Mouse (Mus musculus): ENCODE measurements around the gene Nhp2.
A peak's percentile ranks its signal among the peaks of the same experiment; 100 is the strongest.

Gene Nhp2

DNA sequence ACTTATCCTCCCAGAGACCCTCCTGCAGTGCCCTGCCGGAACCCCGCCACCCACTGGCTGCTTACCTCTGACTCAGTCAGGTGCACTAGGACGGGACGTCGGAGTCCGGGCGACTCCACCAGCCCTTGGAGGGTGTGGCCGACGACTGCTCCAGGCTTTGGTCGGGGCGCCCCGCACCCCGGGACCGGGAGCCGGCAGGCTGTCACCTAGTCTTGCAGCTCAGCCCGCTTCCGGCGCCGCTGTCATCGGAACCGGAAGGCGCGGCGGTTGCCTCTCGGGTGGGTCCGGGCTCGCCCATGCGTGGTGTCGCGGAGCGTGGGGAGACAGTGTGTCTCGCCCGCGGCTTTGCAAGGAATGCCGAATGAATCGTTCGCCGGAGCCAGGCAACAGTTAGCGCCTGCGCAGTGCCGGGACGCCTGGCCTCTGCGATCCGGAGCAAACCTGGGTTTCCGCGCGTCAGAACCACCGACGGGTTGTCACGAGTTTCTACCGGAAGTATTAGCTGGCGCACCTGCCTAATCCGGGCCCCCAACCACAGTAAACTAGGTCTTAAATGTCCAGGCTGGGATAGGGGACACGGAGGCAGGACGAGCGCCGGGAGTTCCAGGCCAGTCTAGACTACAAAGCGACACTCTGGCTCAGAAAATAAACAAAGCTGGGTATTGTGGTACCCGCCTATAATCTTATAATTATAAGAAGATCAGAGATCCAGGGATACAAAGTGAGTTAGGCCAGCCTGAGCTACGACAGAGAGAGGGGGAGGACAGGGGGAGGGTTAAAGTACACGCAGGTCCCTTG is 16.2 kb downstream of the Nhp2 start, which contains the start of gene Rmnd5b:
Rmnd5b (minus strand) TSS at position 372 of the 798 bp plus-strand sequence.
- peak; percentile 95 to 97 for DNase-seq (ENCODE audit: low spot score in 2 of 2)

DNA sequence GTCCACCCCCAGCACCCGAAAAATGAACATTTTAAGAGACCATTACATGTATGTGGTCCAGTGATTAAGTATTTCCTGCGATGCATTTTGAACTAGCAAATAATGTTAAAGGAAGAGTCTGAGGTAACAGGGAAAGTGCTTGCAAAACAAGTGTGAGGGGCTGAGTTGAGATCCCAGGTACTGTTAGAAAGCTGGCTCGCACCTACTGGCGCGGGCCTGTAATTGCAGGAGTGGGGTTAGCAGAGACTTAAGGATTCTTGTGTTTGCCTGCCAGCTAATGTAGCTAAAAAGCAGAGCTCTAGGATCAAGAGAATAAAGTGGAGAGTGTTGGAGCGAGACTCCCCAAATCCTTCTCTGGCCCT is 16.8 kb downstream of the Nhp2 start:
- peak; percentile 60 to 69 for DNase-seq (ENCODE audit: low spot score in 2 of 2)

DNA sequence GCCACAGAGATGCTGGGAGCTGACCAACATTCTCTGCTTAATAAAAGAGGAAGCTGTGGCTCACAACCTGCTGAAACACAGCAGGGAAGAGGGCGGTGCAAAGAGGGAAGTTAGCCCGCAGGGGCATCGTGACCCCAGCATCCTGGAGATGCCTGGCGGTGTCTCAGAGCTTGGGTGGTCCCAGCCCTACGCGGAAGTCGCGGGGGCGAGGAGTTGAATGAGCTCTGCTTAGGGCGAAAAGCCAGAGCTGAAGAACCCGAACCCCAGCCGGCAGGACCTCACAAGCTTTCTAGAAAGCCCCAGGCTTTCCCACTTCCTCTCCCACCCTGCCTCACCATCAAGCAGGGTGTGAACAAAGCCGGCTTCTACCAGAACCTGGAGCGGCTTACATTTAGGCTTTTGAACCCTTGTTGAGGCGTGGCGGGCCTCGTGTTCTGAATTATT is 18.5 kb downstream of the Nhp2 start:
- DNase-seq (ENCODE audit: low spot score in 2 of 2), result no peak

DNA sequence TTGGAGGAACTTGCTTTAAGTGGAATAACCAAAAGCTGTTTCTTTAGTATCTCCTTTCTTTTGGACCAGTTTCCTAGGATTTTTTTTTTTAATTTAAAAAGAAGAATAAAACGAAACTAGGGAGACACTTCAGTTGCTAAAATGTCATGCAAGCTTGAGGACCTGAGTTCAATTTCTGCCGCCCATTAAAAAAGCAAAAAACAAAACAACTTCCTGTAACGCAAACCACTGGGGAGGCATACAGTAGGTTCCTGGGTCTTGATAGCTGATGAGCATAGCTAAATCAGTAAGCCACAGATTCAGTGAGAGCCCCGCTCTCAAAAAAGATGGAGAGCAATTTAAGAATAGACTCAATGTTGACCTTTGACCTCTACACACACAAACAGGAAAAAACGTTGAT is 19.0 kb downstream of the Nhp2 start:
- DNase-seq (ENCODE audit: low spot score in 2 of 2), result no peak

DNA sequence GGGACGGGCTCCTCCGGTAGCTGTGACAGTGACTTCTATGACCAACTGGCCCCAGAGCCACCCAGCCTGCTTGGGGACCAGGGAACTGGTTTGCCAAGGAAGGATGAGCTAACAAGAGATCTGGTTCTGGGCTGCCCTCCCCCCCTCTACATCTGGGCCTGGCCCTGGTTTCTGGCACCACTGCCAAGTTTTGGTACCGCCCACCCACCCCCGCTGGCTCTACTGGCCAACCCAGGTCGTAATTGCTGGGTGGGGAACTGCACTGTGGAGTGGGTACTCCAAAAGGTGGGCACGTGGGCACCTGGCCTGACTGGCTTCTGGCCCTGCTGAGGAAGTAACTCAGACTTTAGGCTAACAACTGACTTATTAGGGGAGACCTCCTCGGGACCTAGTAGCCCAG is 21.2 kb downstream of the Nhp2 start:
- DNase-seq (ENCODE audit: low spot score in 2 of 2), result no peak

DNA sequence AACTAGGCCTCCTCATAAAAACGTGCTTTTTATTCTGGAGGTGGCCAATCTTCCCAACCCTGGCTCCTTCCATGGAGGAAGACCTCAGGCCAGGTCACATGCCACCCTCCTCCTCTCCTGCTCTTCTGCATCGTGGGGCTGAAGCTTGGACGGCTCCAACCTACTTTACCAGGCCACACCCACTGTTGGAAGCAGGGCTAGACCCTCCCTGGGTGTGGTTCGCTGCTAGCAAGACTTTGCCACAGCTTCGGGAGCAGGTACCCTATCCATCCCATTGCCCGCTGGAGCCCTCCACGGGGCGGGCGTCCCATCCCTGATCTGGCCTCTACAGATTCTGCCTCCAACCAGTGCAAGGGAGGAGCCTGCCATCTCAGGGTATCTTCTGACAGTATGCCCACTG is 23.7 kb downstream of the Nhp2 start:
- no peak for DNase-seq (ENCODE audit: low spot score in 2 of 2)

DNA sequence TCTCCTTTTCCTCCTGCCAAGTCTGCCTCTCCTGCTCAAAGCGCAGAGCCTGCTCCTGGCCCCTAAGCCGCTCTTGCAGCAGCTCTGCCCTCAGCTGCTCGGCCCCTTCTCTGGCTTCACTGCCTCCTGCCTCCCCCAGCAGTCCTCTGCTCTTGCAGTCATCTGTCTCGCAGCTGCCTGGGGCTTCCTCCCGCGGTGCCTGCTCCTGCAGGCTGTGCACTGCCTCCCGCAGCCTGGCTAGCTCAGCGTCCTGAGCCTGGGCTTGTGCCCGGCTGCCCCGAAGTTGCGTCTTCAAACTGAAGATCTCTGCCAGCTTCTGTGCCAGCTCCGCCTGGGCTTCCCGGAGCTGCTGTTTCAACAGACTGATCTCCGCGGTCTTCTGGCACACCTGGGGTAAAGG is 24.2 kb downstream of the Nhp2 start:
- DNase-seq (ENCODE audit: low spot score in 2 of 2), result no peak

DNA sequence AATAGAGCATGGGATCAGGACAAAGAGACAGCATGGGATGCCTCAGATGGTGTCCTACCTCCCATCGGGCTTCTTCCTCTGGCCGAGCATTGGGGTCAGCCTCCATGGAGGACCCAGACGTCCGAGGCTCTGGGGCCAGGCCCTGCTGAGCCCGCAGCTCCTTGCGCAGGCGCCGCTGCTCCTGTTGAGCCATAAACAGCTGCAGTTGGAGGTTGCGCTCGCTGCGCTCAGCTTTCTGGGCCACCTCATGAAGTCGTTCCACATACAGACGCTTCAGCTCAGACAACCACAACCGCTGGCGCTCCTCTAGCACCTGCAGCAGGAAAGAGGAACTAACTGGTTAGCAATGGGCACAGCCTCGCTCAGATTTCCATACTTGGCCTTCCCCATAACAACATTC is 24.7 kb downstream of the Nhp2 start:
- no peak for DNase-seq (ENCODE audit: low spot score in 2 of 2)

DNA sequence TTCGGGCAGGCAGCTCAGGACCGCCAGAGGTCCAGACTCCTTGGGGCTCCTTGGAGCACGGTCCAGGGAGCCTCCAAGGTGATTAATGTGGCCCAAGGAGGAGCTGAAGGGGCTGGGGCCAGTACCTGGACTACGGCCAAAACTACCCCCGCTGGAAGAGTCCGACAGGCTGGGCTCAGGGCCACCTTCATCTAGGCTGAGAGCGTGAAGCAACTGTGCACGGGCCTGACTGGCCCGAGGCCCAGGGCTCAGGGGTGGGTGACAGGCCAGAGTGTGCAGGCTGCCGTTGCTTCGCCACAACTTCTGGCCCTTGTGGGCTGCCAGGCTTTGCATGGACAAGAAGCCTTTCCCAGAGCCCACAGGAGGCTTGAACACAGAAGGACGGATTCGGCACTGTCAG is 25.8 kb downstream of the Nhp2 start:
- DNase-seq (ENCODE audit: low spot score in 2 of 2), result no peak

DNA sequence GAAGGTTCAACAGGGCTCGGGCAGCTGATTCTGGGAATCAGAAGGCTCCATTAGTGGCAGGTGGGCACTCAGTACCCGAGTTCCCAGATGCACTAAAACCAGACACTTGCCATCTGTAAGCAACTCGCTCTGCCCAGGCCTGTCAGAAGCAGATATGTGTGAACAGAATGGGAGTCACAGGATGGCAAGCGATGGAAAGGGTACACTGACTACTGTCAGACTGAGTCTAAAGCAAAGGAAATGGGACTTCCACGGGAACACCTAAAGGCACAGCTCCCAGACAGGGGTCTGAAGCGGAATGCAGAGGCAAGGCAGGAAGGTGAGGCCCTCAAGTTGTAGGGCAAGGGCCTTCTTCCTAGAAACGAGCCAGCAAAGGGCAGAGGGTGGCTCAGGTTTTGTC is 26.7 kb downstream of the Nhp2 start:
- no peak for DNase-seq (ENCODE audit: low spot score in 2 of 2)

DNA sequence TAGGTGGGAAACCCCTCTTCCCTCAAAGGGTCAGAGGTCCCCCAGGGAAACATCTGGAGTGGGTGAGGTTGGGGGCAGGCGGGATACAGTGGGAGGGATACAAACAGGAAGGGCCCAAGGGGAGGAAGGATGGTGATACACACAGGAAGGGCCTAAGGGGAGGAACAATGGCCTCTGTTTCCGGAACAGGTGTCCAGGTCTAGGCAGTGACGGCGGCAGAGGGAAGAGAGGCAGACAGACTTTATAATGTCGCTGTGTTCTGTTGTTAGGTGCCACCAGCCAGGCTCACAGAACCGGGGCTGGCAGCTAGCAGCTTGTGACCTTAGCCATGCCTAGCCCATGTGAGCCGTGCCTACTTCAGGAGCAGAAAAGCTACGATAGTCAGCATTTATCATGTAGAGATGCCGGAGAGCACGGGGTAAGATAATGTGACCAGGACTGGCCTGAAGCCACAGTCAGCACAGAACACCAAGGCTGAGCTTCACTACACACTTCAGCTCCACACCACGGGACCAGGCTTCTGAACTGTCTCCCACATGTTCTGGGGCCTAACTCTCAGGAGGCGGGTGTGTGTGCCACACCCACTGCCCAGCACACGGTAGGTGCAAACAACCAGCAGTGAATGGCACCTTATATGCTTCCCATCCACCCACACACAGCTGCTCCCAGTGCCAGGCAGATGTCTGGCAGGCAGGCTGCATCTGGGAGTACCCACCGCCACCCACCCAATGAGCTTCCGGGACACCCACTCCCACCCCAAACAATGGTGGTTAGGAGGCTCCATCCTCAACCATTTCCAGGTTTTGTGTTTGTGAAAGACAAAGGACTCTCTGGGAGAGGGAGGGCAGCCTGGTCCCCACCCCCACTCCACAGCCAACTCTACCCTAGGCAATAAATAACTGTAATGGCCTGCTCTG is 27.5 kb downstream of the Nhp2 start:
- DNase-seq (ENCODE audit: low spot score in 2 of 2), result peak in 1 of 2 experiments; percentile 43

DNA sequence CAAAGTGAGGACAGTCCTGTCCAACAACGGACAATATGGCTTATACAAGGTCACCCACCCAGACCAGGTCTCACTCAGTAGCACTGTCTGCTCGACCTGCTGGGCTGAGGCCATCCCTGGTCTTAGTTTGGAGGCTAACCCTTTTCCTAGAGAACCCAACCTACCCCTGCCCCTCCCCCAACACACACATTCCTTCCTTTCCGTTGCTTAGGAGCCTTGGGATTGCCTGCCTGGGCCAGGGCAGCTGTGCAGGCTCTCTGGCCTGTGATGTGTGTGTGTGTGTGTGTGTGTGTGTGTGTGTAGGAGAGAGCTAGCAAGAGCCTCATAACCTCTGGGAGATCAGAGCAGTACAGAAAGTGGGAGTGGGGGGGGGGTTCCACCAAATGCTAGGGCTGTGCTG is 29.0 kb downstream of the Nhp2 start:
- DNase-seq (ENCODE audit: low spot score in 2 of 2), result no peak

DNA sequence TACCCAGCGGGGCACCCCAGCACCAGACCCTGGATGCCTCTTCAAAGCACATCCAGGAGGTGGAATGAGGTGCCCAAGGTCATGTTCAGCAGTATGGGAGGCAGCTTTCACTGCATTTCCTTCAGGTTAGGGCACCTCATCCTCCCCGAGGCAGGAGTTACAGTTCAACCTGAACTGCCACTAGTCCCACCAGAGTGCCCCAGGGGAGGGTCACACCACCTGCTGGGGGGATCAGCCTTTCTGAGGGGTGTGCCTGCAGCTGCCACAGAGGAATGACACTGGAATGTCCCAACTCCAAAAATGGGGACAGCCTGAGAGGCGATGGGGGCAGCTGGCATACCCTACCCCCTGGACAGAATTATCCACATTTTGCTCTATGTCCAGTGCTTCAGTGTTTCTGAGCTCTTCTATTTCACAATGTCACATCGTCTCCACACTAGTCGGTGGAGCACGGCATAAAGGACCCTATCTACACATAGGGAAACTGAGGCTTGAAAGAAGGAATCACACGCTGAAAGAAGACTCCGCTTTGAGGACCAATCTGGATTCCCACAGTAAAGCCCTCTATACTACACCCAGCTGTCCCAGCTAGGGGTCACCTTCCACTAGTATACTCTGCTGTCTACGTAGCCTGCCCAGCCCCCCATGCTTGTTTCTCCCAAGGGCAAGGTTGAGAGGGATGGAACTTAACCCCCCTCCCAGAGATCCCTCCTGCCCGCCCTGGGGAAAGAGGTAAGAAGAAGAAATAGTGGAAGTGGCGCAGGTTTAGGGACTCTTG is 29.8 kb downstream of the Nhp2 start:
- no peak for DNase-seq (ENCODE audit: low spot score in 2 of 2)

DNA sequence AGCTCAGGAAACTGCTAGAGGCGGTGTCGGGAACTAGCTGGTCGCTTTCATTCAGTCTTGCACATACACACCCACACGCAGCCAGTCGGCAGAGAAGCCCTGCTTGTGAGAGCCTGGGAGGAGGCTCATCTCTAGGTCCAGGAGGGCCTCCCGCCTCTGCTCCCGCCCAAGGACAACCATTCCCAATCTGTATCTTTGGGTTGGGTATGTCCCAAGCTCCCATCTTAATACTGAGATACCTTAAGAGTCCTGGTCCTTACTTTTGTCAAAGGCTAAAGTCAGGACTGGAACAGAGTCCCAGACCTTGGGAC is 30.3 kb downstream of the Nhp2 start:
- peak; percentile 47 to 48 for DNase-seq (ENCODE audit: low spot score in 2 of 2)

DNA sequence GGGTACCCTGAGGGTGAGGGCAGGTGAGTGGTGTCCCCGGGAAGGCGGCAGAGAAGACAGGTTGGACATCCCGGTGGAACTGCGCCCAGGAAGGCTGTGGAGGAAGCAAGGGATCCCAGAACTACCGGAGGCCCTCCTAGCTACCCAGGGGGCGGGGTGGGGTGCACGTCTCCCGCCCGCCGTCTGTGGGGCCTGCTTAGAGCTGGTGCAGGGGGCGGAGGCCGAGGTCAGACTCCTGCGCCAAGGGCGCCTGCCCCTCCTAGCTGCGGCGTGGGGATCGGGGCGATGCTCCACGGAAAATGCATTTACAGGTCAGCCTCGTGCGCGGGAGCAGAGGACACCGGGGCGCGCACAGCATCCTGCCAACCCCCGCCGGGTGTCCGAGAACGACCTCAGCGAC is 30.7 kb downstream of the Nhp2 start:
- no peak for DNase-seq (ENCODE audit: low spot score in 2 of 2)

DNA sequence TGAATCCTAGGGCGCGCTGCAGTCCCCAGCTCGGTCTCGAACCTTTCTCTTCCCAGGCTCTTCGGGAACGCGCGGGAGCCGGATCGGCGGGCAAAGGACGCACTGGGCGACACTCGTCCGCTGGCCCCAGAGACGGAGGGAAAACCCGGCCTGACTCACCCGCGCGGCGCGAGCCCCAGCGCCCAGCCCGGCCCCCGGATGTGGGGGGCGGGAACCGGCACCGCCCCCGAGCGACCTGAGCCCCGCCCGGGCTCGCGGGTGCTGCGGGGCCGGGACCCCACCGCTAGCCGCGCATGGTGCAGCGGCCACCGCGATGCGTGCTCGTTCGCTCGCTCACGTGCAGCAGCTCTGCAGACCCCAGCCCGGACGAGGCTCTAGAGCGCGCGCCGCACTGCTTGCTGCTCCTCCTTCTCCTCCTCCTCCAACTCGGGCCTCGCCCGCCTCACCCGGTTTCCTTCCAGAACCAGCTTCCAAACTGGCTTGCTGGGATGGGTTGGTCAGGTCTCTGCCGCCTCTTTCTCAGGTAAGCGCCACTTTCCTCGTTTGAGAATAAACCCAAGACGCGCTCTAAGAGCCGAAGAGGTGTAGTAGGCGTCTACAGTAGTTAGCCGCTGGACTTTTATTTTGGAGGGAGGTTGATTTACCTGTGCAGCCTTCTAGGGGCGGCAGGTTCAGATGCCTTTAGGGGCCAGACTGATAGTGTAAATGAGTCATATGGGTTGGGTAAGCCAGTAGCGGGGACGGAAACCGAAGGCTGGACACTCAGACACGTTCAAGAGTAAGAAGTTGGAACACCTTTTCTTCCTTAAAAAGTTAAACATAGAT is 31.4 kb downstream of the Nhp2 start, which contains the start of the genes N4bp3 and D930048N14Rik:
N4bp3 (minus strand) TSS at position 152 of the 825 bp plus-strand sequence.
D930048N14Rik (plus strand) TSS at position 264 of the 825 bp plus-strand sequence.
- DNase-seq (ENCODE audit: low spot score in 2 of 2), result no peak

DNA sequence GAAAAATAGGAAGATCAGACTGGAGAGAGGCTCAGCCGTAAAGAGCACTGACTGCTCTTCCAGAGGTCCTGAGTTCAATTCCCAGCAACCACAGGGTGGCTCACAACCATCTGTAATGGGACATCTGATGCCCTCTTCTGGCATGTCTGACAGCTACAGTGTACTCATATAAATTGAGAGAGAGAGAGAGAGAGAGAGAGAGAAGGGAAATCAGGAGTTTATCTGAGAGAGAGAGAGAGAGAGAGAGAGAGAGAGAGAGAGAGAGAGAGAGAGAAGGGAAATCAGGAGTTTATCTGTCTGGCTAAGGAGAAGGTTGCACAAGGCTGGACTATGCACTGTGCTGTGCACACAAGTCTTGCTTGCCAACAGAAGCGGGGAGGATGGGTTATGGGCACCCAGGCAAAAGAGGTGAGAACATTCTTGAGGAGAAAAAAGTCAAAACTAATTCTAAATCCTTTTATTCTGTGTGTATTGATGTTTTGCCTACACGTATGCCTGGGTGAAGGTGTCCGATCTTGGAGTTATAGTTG is 33.4 kb downstream of the Nhp2 start:
- DNase-seq (ENCODE audit: low spot score in 2 of 2), result no peak

DNA sequence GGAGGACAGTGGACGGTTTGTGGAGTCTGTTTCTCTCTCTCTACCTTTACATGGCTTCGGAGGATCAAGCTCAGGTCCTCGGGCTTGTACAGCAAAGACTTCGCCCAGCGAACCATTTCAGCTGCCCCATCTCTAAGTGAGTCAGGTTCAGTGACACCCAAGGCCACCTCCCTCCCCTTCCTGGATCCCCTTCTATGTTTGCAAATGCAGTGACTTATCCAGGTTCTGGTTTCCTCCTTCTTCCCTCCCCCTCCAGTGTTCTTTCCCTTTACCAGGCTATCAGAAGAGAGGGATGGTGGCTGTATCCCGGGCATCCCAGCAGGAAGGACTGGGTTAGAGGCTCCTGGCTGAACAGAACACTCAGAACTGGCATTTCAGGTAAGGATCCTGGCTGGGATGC is 34.2 kb downstream of the Nhp2 start:
- DNase-seq (ENCODE audit: low spot score in 2 of 2), result no peak

DNA sequence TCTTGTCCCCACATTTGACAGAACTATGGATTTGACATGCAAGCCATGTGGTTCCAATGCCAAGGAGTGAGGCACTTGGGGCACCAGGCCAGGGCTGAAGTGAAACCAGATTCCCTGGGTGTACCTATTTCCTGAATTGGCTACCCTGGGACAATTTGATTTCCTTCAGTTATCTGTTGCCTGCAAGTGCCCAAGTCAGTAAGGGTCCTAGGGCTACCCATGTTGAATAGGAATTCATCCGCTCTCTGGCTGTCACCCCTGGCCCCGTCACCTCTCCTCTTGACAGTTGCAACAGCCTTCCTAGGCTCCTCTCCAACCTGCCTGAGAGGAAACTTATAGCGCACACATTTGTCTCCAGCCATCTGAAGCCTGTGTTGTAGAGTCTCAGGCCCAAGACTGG is 35.4 kb downstream of the Nhp2 start:
- no peak for DNase-seq (ENCODE audit: low spot score in 2 of 2)

DNA sequence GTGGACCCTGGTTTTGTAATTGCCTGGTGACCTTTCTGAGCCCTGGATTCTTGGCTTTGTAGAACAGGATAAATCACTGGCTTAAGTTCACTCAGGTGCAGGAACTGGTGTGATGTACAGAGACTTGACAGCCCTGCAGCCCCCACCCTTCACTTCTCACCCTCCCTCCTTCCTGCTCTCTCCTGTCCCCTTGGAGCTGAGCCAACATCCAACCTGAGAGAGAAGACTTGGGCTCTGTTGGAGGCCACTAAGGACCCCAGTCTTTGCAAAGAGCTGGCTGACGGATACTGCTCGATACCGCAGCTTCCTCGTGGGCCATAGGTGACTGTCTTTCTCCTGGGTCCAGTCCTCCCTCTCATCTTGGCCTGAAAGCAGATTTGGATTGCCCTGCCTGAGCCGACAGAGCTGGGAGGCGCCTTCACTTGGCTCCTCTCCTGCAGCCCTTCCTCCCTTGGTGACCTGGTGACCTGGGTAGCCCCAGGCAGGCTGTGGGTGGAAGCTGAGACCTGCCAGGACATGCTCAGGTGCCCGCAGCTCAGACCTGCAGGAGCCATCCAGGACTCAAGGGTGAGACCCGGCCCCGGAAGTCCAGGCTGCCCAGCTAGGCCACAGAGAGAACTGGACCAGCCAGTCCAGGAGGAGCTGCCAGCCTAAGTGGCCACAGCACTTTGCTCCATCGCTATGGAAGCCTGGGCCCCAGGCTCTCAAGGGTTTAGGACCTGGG is 37.4 kb downstream of the Nhp2 start:
- DNase-seq (ENCODE audit: low spot score in 2 of 2), result no peak

All from right cerebral cortex, adult 2 months (tissue).